Mouse (Mus musculus) heart, embryonic 11.5 days (tissue): ENCODE results near the gene Ddx42. TPM values are rescaled to one million over a fixed set of nuclear protein-coding genes. Genes with fewer than 3 reads are reported as not detected.
A peak's percentile ranks its signal among the peaks of the same experiment; 100 is the strongest.

Experiments used
- ATAC-seq: fragments of 200-750 bp; cut with Nextera tagmentation; replicated peaks from 2 replicates; pipeline ENCODE4 v1.8.0; 2017; ENCODE audit warnings: moderate library complexity; ENCODE audit not compliant: insufficient number of reproducible peaks, low FRiP score, low TSS enrichment
- H3K27ac ChIP-seq: fragments of 300-500 bp; sonication (generic); 2 replicates; pipeline ENCODE4 v1.5.1; 2014; ENCODE audit warnings: mild to moderate bottlenecking, low read depth, low read length
- H3K27me3 ChIP-seq: fragments of 300-500 bp; sonication (generic); 2 replicates; pipeline ENCODE4 v1.6.1; 2014; ENCODE audit warnings: mild to moderate bottlenecking, low read length, mixed read lengths; ENCODE audit not compliant: control insufficient read depth, insufficient read depth
- H3K36me3 ChIP-seq: fragments of 300-500 bp; sonication (generic); 2 replicates; pipeline ENCODE4 v1.6.1; 2014; ENCODE audit warnings: mild to moderate bottlenecking, low read length, moderate library complexity, mixed read lengths; ENCODE audit not compliant: control insufficient read depth, insufficient read depth
- H3K4me1 ChIP-seq: fragments of 300-500 bp; sonication (generic); 2 replicates; pipeline ENCODE4 v1.6.1; 2014; ENCODE audit warnings: low read length; ENCODE audit not compliant: control insufficient read depth, insufficient read depth
- H3K4me2 ChIP-seq: fragments of 300-500 bp; sonication (generic); 2 replicates; pipeline ENCODE4 v1.6.1; 2014; ENCODE audit warnings: mild to moderate bottlenecking, moderate library complexity
- H3K4me3 ChIP-seq: fragments of 300-500 bp; sonication (generic); 2 replicates; pipeline ENCODE4 v1.5.1; 2014; ENCODE audit warnings: low read depth, low read length
- H3K9ac ChIP-seq: fragments of 300-500 bp; sonication (generic); 2 replicates; pipeline ENCODE4 v1.6.1; 2014; ENCODE audit warnings: mild to moderate bottlenecking, low read depth, low read length, moderate library complexity
- H3K9me3 ChIP-seq: fragments of 300-500 bp; sonication (generic); replicated peaks from 2 replicates; pipeline ENCODE4 v1.6.1; 2016; ENCODE audit warnings: low read length; ENCODE audit not compliant: control insufficient read depth
- WGBS: fragments of 180-500 bp; shearing (Covaris S2); extraction: QIAGEN DNeasy Blood & Tissue Kit; methylation state at CpG from one replicate; pipeline ENCODE4 v1.1.7; 2014; ENCODE audit not compliant: insufficient replicate concordance; 5-methylcytosine and 5-hydroxymethylcytosine counted together
- polyA plus RNA-seq: library from polyadenylated mRNA; unstranded; fragments of >200 nt; fragmentation: Nextera tagmentation; extraction: Ambion mirVana; gene quantifications from 2 replicates; pipeline ENCODE4 v1.2.1, GENCODE M21; 2014

The Ddx42 gene
- polyA plus RNA-seq, 1 experiment from 2014 or later = 45.3 TPM

DNA sequence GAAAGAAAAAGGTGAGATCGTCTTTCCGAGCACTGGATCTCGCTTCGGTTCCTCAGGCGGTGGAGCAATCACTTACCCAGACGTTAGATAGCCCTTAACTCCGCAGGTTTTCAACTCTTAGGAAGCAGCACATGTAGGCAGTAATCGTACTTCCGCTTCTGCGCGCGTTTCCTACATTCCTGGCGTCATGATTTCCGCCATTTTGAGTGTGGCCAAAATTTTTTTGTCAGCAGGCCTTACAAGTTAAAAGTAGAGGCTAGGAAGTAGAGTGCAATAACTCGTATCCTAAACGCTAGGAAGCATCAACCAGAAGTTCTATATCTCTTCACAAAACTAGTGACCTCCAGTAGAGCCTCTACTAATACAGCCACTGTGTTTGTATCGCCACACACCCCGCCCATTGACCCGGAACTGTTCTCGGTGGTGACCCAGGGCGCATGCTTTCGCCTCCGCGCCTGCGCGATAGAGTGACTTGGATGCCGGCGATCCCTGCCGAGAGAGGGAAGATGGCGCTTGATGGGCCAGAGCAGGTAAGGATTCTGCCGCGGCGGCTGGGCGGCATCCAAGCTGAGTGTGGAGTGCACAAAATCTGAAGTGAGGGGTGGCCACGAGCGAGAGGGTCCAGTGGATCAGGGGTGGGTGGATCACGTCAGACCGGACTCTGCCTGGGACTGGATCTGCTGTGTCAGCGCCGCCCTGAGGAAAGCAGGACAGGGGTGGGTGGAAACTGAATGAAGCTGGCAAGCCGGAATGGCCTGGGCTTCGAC, 39.1 kb downstream of the Ddx42 start, which contains the start of the genes Ftsj3 and Psmc5:
TSS of gene Ftsj3 (minus strand) at position 395 of the 767 bp plus-strand sequence.
TSS of gene Psmc5 (plus strand) at position 470 of the 767 bp plus-strand sequence.
- Histone ChIP-seq H3K27ac (peak within 1 kb of the TSS; percentile 70), H3K36me3 (peaks cover 33% of the 10 kb centered on the region), H3K4me1 (peaks cover 18% of the 10 kb centered on the region), H3K4me2 (peak within 1 kb of the TSS; percentile 91), H3K27me3 (no peaks in the 10 kb centered on the region), H3K9ac (peak within 1 kb of the TSS; percentile 89), H3K4me3 (peak within 1 kb of the TSS; percentile 77), H3K9me3 (no peaks in the 10 kb centered on the region)
- under 1% methylated on average over 42 of the region's 42 CpGs for WGBS
- ATAC-seq = peak; percentile 92

GRCm38 (mm10) chr11:106256775-106257174, 40.0 kb downstream of the Ddx42 start:
- peak overlapping the region; percentile 77 for H3K4me3 ChIP-seq
- peak overlapping the region; percentile 70; the same call in 1 of the 2 replicates for H3K27ac ChIP-seq
- H3K27me3 ChIP-seq = no peaks in the 10 kb centered on the region
- H3K4me1 ChIP-seq = peaks cover 18% of the 10 kb centered on the region
- peaks cover 37% of the 10 kb centered on the region for H3K36me3 ChIP-seq
- H3K4me2 ChIP-seq = peak overlapping the region; percentile 91
- no peaks in the 10 kb centered on the region for H3K9me3 ChIP-seq
- WGBS = 53% methylated on average over 5 of the region's 5 CpGs
- ATAC-seq = no peak
- peak overlapping the region; percentile 89 for H3K9ac ChIP-seq

- ATAC-seq = no peak
- no peak overlapping the region for H3K4me2 ChIP-seq
- no peaks in the 10 kb centered on the region for H3K27me3 ChIP-seq
- peaks cover 11% of the 10 kb centered on the region for H3K4me1 ChIP-seq
- peaks cover 56% of the 10 kb centered on the region for H3K36me3 ChIP-seq
- WGBS = 79% methylated on average over 14 of the region's 14 CpGs
- H3K9ac ChIP-seq = no peak overlapping the region
- H3K27ac ChIP-seq = no peak overlapping the region
- H3K9me3 ChIP-seq = no peaks in the 10 kb centered on the region
- no peak overlapping the region for H3K4me3 ChIP-seq
These were observed 44.2 kb downstream of the Ddx42 start for GRCm38 (mm10) chr11:106260826-106261450.

DNA sequence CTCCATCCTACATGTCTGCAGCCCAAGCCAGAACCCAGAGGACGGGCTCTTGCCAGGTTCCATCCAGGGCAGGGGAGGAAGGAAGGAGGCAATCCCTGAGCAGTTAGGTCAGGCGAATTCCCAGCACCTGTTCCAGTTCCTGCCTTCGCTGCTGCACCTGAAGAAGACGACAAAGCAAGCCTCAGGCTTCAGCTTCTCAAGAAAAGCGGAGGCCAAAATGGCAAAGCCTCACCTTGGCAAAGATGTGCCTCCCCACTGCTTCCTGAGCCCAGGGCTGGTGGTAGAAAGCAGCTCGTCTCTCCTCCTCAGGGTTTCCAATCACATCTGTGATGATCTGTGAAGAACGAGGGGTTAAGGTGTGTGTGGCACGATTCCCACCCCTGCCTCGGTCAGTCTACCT, 47.2 kb downstream of the Ddx42 start:
- Histone ChIP-seq H3K4me2 (no peak overlapping the region), H3K9ac (no peak overlapping the region), H3K27ac (no peak overlapping the region), H3K4me1 (peaks cover 13% of the 10 kb centered on the region), H3K36me3 (peaks cover 57% of the 10 kb centered on the region), H3K9me3 (no peaks in the 10 kb centered on the region), H3K4me3 (no peak overlapping the region), H3K27me3 (no peaks in the 10 kb centered on the region)
- 86% methylated on average over 9 of the region's 9 CpGs for WGBS
- no peak for ATAC-seq

DNA sequence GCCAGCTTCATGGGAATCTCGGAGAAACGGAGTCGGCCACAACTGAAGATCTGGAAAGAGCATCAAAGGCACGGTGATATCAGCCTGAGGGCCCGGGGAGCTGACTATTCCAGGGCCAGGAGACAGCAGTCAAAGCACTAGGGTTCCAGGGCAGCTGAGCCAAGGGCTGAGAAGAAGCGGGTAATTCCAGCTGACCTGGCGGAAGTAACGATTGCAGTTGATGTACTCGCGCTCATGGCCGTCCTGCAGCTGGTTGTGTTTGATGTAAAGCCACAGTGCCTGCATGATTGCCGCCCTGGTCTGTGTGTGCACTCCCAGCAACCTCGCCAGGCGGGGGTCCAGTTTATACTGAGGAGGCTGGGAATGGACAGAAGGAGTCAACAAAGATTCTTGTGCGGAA, 48.3 kb downstream of the Ddx42 start:
- WGBS = 91% methylated on average over 15 of the region's 15 CpGs
- no peak overlapping the region for H3K4me3 ChIP-seq
- no peaks in the 10 kb centered on the region for H3K27me3 ChIP-seq
- H3K9me3 ChIP-seq = no peaks in the 10 kb centered on the region
- ATAC-seq = no peak
- no peak overlapping the region for H3K4me2 ChIP-seq
- no peak overlapping the region for H3K27ac ChIP-seq
- peaks cover 53% of the 10 kb centered on the region for H3K36me3 ChIP-seq
- no peak overlapping the region for H3K9ac ChIP-seq
- H3K4me1 ChIP-seq = peaks cover 16% of the 10 kb centered on the region

DNA sequence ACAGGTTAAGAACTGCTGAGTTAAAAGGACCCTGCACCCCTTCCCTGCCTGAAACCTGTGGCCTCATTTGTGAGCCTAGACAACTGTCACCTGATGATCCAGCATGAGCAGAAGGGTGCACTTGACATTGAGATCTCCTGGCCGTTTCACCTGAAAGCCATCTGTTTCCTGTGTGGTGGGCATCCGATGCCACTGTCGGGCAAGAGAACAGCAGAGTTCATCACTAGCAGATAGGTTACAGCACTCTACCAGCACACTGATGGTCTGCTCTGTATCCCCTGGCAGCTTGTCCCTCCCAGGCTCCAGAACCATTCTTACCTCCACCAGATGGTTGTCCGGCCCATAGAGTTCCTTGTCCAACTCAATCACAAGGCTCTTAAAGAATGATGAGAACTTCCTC, 48.8 kb downstream of the Ddx42 start:
- Histone ChIP-seq H3K9me3 (no peaks in the 10 kb centered on the region), H3K36me3 (peaks cover 53% of the 10 kb centered on the region)
- WGBS = 90% methylated on average over 4 of the region's 4 CpGs

GRCm38 (mm10) chr11:106266431-106266830, 49.7 kb downstream of the Ddx42 start:
- H3K27ac ChIP-seq = no peak overlapping the region
- 89% methylated on average over 10 of the region's 10 CpGs for WGBS
- no peaks in the 10 kb centered on the region for H3K9me3 ChIP-seq
- no peak for ATAC-seq
- H3K4me3 ChIP-seq = no peak overlapping the region
- peaks cover 48% of the 10 kb centered on the region for H3K36me3 ChIP-seq
- no peaks in the 10 kb centered on the region for H3K27me3 ChIP-seq
- H3K4me2 ChIP-seq = no peak overlapping the region
- no peak overlapping the region for H3K9ac ChIP-seq
- peaks cover 23% of the 10 kb centered on the region for H3K4me1 ChIP-seq

More for the DNA sequence above, 48.8 kb downstream of the Ddx42 start:
- Histone ChIP-seq H3K4me2 (no peak overlapping the region), H3K4me3 (no peak overlapping the region), H3K27ac (no peak overlapping the region), H3K4me1 (peaks cover 19% of the 10 kb centered on the region), H3K9ac (no peak overlapping the region), H3K27me3 (no peaks in the 10 kb centered on the region)
- ATAC-seq = no peak

DNA sequence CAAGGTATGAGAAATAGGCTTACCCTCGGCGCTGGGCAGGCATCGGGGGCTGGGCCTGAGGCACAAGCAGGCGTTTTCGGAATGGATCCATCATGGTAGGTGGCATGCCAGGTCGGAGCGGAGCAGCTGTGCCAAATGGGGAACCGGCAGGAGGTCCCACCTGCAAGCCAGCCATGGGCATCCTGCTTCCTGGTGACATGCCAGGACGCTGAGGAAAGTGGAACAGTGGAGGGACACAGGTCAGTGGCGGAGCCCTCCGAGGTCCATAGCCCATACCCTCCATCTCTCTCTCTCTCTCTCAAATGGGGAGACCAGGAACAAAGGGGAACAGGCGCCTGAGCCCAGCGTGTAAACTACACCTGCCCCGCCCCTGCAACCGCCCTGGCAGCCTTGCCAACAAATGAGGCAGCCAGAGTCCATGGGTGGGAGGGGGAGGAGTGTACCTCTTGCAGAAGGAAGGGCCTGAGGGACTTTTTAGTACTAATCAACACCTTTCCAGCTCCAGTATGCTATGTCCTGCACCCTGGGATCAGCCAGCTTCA, 50.7 kb downstream of the Ddx42 start:
- Histone ChIP-seq H3K27me3 (no peaks in the 10 kb centered on the region), H3K4me2 (no peak overlapping the region), H3K4me1 (peaks cover 27% of the 10 kb centered on the region), H3K36me3 (peaks cover 39% of the 10 kb centered on the region), H3K4me3 (no peak overlapping the region), H3K9ac (0 out of 2 replicates have a peak overlapping the region, but pooled peaks have one; percentile 43), H3K27ac (no peak overlapping the region; the same call in 1 of the 2 replicates), H3K9me3 (no peaks in the 10 kb centered on the region)
- 63% methylated on average over 15 of the region's 15 CpGs for WGBS
- no peak for ATAC-seq
